Mouse (Mus musculus): Measurements from ENCODE around the gene Nipsnap2.

The Nipsnap2 gene

DNA sequence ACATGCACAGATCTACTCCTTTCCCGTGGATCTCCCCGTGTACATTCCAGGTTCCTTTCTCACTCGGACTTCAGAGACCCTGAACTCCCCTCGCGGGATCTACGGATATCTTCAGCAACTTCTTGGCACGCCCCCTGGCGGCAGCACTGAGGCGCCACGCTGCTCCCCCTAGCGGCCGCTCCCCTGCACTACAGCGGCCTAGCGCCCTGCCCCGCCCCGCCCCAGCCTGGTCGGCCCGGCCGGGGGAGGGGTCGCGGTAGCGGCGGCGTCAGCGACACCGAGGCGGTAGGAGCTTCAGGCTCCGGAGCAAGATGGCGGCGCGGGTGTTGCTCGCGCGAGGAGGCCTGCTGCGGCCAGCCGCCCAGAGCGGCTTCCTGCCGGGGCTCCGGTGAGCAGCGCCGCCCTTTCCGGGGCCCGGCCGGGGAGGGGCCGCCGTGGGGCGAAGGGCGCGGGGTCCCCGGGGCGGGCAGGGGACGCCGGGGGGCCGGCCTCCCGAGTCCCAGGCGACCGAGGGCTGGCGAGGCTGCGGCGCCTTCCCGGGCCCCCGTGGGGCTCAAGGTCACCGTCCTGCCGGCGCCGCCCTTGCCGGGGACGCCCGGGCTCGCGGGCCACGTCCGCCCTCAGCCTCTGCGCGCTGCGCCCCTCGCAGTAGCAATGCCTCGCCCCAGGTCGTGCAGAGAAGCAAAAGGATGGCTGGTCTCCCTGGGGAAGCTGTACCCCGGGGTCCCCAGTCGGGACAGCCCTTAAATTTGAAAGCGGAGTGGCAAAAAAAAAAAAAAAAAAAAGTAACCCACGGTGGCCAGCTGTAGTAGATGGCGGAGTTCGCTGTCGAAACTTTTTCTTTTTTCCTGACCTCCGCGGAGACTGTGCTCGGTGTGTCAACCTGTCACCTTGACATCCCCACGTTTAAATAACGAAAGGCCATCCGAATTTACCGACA lies at the start of gene Nipsnap2:
TSS of gene Nipsnap2 (plus strand) at position 230 of the 940 bp plus-strand sequence.
- DNase-seq (ENCODE audit: low read depth, low spot score), result peak; percentile 92

GRCm38 (mm10) chr5:129685141-129685540 lies 39.7 kb upstream of the Nipsnap2 start:
- DNase-seq (ENCODE audit: low read depth, low spot score), result peak; percentile 56

DNA sequence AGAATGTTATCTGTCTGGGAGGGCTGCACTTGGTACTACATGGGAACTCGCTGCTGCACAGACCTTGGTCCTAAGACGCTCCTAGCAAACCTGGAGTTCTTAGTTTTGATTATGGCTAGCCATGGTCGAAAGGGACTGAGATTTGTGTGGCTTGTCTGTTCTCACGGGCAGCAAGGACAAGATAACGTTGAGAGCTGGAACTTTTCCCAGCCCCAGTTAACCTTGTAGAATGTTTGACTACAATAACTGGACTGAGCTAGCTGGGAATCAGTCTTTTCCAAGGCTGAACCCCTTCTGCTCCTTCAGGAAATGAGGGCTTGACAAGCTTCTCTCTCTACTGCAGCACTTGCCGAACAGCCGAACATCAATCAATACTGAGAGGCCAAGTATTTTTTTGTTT lies 37.2 kb upstream of the Nipsnap2 start:
- no peak for DNase-seq (ENCODE audit: low read depth, low spot score)

- DNase-seq (ENCODE audit: low read depth, low spot score), result no peak
Measured at GRCm38 (mm10) chr5:129690528-129690927, 34.3 kb upstream of the Nipsnap2 start.

GRCm38 (mm10) chr5:129700506-129700905 lies 24.4 kb upstream of the Nipsnap2 start:
- DNase-seq (ENCODE audit: low read depth, low spot score), result peak; percentile 58

DNA sequence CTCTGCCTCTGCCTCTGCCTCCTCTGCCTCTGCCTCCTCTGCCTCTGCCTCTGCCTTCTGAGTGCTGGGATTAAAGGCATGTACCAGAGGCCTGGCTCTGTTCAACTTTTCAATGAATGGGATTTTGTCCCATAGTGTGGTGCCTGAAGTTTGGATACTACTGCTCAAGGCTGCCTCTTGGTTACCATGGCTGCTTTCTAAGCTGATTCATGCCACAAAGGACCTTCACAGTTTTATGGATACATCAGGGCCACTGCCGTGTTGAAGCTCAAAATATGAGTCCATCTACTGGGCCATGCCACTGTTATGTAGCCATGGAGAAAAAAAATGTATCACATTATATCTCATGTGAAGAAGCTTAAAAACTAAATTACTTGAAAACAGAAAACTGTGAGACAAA lies 23.2 kb upstream of the Nipsnap2 start:
- no peak for DNase-seq (ENCODE audit: low read depth, low spot score)

- DNase-seq (ENCODE audit: low read depth, low spot score), result no peak
Measured at GRCm38 (mm10) chr5:129703368-129703767, 21.5 kb upstream of the Nipsnap2 start.

DNA sequence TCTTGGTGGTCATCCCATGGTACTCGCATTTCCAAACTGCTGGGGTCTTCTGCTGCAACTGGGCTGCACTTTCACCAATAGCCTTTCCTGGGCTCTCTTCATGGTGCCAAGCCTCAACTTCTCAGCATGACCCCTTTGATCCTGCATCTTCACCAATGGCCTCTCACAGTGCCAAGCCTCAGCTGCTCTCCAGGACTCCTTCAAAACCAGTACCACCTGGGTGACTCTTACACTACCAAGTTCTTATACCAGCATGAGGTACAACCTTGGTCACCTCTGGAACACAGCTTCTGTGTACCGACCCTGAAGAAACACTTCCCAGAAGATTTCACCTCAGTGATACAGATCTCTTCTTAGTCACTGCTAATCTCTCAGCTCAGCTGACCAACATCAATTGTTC lies 16.5 kb upstream of the Nipsnap2 start, which contains the start of gene Sept14:
TSS of gene Sept14 (minus strand) at position 101 of the 400 bp plus-strand sequence.
- no peak for DNase-seq (ENCODE audit: low read depth, low spot score)

DNA sequence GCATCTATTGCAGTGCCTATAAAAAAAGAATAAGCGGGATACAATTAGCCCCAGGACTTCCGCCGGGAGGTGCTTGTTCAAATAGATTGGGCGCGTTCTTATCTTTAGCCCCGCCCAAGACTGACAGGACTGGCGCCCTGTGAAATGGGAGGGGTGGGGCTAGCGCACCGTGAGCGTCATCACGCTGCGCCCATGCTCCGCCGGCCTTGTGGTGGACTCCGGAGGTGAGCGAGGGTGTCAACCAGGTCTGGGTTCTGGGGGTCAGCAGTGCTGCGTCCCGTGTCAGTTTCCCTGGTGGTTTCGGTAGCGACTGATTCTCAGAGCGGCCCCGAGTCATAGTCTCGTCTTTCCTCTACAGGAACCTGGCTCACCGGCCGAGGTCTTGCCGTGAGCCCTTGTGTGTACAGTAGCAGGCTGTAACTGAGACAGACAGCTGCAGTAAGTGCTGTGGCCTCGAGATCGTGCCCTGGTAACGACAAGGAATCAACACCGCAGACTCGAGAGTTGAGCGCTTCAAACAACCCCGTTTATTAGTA lies 9.5 kb upstream of the Nipsnap2 start, which contains the start of gene Mrps17:
TSS of gene Mrps17 (plus strand) at position 172 of the 536 bp plus-strand sequence.
- DNase-seq (ENCODE audit: low read depth, low spot score), result peak; percentile 98

GRCm38 (mm10) chr5:129717016-129717415 lies 7.8 kb upstream of the Nipsnap2 start:
- DNase-seq (ENCODE audit: low read depth, low spot score), result peak; percentile 70

DNA sequence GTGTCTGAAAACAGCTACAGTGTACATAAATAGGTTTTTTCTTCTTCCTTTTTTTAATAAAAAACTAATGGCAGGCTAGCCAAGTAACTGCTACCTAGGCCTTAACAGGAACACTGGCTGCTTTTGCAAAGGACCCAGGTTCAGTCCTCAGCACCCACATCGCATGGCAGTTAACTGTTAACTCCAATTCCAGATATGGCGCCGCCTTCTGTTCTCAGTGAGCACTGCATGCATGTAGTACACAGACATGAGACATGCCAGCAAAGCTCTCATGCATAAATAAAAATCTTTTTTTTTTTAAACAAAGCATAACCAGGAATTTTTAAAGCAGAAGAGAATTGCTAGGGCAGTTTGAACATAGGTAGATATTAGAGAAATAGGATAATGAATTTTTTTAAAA lies 4.7 kb upstream of the Nipsnap2 start:
- DNase-seq (ENCODE audit: low read depth, low spot score), result no peak

DNA sequence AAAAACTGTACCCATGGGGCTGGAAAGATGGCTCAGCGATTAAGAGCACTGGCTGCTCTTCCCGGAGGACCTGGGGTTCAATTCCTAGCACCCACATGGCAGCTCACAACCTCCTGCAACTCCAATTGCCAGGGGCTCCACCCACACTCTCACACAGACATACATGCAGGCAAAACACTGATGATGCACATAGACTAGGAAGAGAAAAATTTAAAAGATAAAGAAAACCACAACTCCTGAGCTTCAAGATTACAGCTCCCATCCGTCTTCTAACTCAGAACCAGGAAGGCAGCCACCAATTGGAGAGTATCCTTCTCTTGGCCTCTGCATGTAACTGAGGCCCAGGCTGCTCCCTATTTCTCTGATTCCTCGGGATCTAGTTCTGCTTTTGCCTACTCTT lies 595 bp upstream of the Nipsnap2 start:
- no peak for DNase-seq (ENCODE audit: low read depth, low spot score)

- DNase-seq (ENCODE audit: low read depth, low spot score), result peak; percentile 25
Measured at GRCm38 (mm10) chr5:129725774-129726392, 1.0 kb downstream of the Nipsnap2 start.

DNA sequence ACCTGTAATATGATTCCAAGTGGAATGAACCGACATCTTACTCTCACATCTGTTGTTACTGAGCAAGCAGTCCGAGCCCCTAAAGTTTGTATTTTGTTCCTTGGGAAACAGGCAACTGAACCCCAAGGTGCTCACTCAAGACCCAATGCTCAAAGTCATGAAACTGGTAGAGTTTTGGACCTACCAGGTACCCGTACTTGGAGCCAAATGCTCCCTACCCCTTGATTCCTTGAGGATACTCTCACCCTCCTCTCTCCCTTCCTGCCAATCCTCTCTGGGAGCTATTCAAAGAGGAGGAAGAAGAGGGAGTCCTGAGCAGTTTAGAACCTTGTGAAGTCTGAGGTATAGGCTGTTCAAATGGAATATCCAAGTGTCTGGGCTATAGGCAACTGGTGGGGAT lies 1.9 kb downstream of the Nipsnap2 start:
- peak; percentile 62 for DNase-seq (ENCODE audit: low read depth, low spot score)

DNA sequence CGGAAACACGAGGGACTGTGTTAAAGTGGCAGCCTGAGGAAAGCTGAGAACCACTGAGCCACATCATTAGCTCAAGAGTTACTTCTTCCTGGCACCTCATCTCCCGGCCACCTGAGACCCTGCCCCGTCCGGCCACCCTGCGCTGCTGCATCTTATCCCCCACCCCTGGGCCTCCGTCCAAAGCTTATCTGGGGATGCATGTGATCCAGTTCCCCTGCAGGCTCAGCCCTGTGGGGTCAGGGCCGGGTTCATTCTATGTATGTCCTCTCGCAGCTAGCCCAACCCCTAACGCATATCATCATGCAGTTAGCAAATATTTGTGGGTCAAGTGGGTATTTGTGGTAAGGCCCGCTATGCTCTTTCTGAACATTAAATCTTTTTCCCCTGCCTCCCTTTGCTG lies 4.4 kb downstream of the Nipsnap2 start:
- no peak for DNase-seq (ENCODE audit: low read depth, low spot score)

- peak; percentile 34 for DNase-seq (ENCODE audit: low read depth, low spot score)
Measured at GRCm38 (mm10) chr5:129730344-129730743, 5.5 kb downstream of the Nipsnap2 start.

GRCm38 (mm10) chr5:129731021-129731420 lies 6.2 kb downstream of the Nipsnap2 start:
- DNase-seq (ENCODE audit: low read depth, low spot score), result no peak

GRCm38 (mm10) chr5:129740976-129741375 lies 16.1 kb downstream of the Nipsnap2 start:
- DNase-seq (ENCODE audit: low read depth, low spot score), result peak; percentile 83

- DNase-seq (ENCODE audit: low read depth, low spot score), result no peak
Measured at GRCm38 (mm10) chr5:129742903-129743488, 18.1 kb downstream of the Nipsnap2 start.

- DNase-seq (ENCODE audit: low read depth, low spot score), result no peak
Measured at GRCm38 (mm10) chr5:129744050-129744449, 19.2 kb downstream of the Nipsnap2 start.

DNA sequence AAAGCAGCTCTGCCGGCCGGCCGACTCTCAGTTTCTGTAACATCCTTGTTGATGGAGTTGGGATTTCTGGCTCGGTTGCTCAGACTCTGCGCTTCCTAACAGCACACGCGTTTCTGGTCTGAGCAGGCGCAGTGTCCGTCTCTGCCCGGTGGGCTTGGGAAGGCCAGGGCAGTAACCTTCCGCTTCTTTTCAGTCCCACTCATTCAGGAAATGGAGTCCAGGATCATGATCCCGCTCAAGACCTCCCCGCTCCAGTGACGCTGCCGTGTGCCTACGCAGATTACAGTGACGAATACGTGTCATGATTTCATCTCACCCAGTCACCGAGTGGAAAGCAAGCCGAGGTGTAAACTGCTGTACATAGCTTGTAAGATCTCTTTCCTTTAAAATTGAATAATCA lies 32.0 kb downstream of the Nipsnap2 start:
- DNase-seq (ENCODE audit: low read depth, low spot score), result peak; percentile 63

DNA sequence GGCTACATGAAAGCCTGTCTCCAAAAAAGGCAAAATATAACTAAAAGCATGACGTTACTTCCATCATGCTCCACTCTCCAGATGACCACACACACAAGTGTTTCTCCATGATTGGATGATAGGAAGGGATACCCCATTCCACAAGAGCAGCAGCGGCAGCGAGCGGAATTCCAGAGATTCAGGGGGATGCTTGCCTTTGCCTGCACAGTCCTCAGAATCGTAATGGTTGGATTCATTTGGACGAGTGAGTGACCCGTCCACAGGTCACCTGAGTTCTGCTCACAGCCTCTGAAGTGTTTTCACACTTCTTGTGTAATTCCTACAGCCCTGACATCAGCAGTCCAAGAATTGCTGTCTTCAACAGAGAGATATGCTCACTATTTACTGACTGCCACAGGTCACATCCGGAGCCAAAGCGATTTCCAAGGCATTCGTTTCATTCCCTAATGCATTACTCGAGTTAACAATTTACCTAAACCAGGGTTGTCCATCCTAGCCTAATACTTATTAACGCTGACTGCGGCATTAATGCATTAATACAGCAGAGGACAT lies 35.1 kb downstream of the Nipsnap2 start:
- DNase-seq (ENCODE audit: low read depth, low spot score), result no peak

Measured in R1 (cell line).